Mouse (Mus musculus): Measurements from ENCODE around the gene Ctla2b. TPM values are rescaled to one million over a fixed set of nuclear protein-coding genes. Genes with fewer than 3 reads are reported as not detected.

Ctla2b gene
- polyA plus RNA-seq, 1 experiment from 2014 or later, result 7.2 TPM

GRCm38 (mm10) chr13:60848241-60849120, 48.8 kb downstream of the Ctla2b start:
- no peaks in the 10 kb centered on the region for H3K36me3 ChIP-seq (ENCODE audit: control insufficient read depth, insufficient read depth, low read length)
- H3K27ac ChIP-seq (ENCODE audit: low read depth, low read length), result no peak overlapping the region
- WGBS, result 77% methylated on average over 4 of the region's 4 CpGs
- H3K4me2 ChIP-seq, result no peak overlapping the region
- ATAC-seq (replicated peaks; ENCODE audit: low FRiP score), result no peak
- H3K4me3 ChIP-seq (ENCODE audit: low read depth, low read length), result no peak overlapping the region
- H3K4me1 ChIP-seq (replicated peaks; ENCODE audit: control insufficient read depth, insufficient read depth, low read length), result no peaks in the 10 kb centered on the region
- no peak overlapping the region for H3K9ac ChIP-seq (ENCODE audit: low read depth, low read length)
- no peaks in the 10 kb centered on the region for H3K27me3 ChIP-seq (replicated peaks; ENCODE audit: control insufficient read depth, insufficient read depth, low read length)
- H3K9me3 ChIP-seq (ENCODE audit: control insufficient read depth, low read length), result no peaks in the 10 kb centered on the region
- no peak for DNase-seq (ENCODE audit: low spot score)

Other genes starting within 250 kb of the Ctla2b start
- not detected in 2 replicates for gene BC051665, start 111.1 kb downstream of the Ctla2b start, polyA plus RNA-seq (2014; fragmentation: Nextera tagmentation; extraction: Ambion mirVana)
- gene Ctsll3, start 94.6 kb downstream of the Ctla2b start, polyA plus RNA-seq (2014; fragmentation: Nextera tagmentation; extraction: Ambion mirVana), result not detected in 2 replicates
- gene 4930486L24Rik, start 33.0 kb downstream of the Ctla2b start, polyA plus RNA-seq (2014; fragmentation: Nextera tagmentation; extraction: Ambion mirVana), result 0.18 TPM in 1 of 2 replicates, not detected in the other
- 0.16 and 0.34 TPM in 2 replicates for gene Gm49392, start 553 bp downstream of the Ctla2b start, polyA plus RNA-seq (2014; fragmentation: Nextera tagmentation; extraction: Ambion mirVana)
- not detected in 2 replicates for gene Tpbpb, start 7.4 kb upstream of the Ctla2b start, polyA plus RNA-seq (2014; fragmentation: Nextera tagmentation; extraction: Ambion mirVana)
- not detected in 2 replicates for gene Gm49393, start 38.1 kb upstream of the Ctla2b start, polyA plus RNA-seq (2014; fragmentation: Nextera tagmentation; extraction: Ambion mirVana)
- 2.5 and 2.8 TPM in 2 replicates for gene Gm49391, start 39.1 kb upstream of the Ctla2b start, polyA plus RNA-seq (2014; fragmentation: Nextera tagmentation; extraction: Ambion mirVana)
- gene Ctla2a, start 39.2 kb upstream of the Ctla2b start, polyA plus RNA-seq (2014; fragmentation: Nextera tagmentation; extraction: Ambion mirVana), result 44.5 and 46.4 TPM in 2 replicates
- not detected in 2 replicates for gene Tpbpa, start 44.5 kb upstream of the Ctla2b start, polyA plus RNA-seq (2014; fragmentation: Nextera tagmentation; extraction: Ambion mirVana)
- gene Ctsj, start 108.5 kb upstream of the Ctla2b start, polyA plus RNA-seq (2014; fragmentation: Nextera tagmentation; extraction: Ambion mirVana), result not detected in 2 replicates
- gene Ctsq, start 143.2 kb upstream of the Ctla2b start, polyA plus RNA-seq (2014; fragmentation: Nextera tagmentation; extraction: Ambion mirVana), result not detected in 2 replicates

Data from liver, embryonic 11.5 days (tissue).